Mouse (Mus musculus) C2C12 (cell line): ENCODE data around the gene Cnksr3. TPM values are rescaled to one million over a fixed set of nuclear protein-coding genes. Genes with fewer than 3 reads are reported as not detected.

ENCODE experiments used
- H3K27me3 ChIP-seq: one replicate; pipeline ENCODE4 v1.6.1; 2011; ENCODE audit not compliant: control insufficient read depth, insufficient read depth, insufficient read length
- H3K36me3 ChIP-seq: one replicate; pipeline ENCODE4 v1.6.1; 2011; ENCODE audit not compliant: control insufficient read depth, insufficient read depth
- H3K4me3 ChIP-seq: one replicate; pipeline ENCODE4 v1.5.1; 2011; ENCODE audit warnings: mild to moderate bottlenecking, control low read depth; ENCODE audit not compliant: poor library complexity, insufficient read depth, severe bottlenecking
- H3K79me2 ChIP-seq: one replicate; pipeline ENCODE4 v1.6.1; 2011; ENCODE audit not compliant: control insufficient read depth, insufficient read depth
- H3K79me3 ChIP-seq: one replicate; pipeline ENCODE4 v1.6.1; 2011; ENCODE audit warnings: low read depth, control low read depth
- H3ac ChIP-seq: one replicate; pipeline ENCODE3; 2011; ENCODE audit warnings: low read depth; ENCODE audit not compliant: control insufficient read depth, insufficient read length
- CEBPB ChIP-seq: IDR thresholded peaks from one replicate; pipeline ENCODE4 v1.6.1; 2011; ENCODE audit warnings: low read depth, mild to moderate bottlenecking, control low read depth, moderate library complexity
- CTCF ChIP-seq: IDR thresholded peaks from one replicate; pipeline ENCODE4 v1.5.1; 2011; ENCODE audit not compliant: control insufficient read depth, insufficient read depth, insufficient read length
- FOSL1 ChIP-seq: IDR thresholded peaks from one replicate; pipeline ENCODE4 v1.8.0; 2011; ENCODE audit warnings: mild to moderate bottlenecking, low read length; ENCODE audit not compliant: poor library complexity, insufficient read depth, severe bottlenecking
- MAX ChIP-seq: IDR thresholded peaks from one replicate; pipeline ENCODE4 v1.6.1; 2011; ENCODE audit warnings: mild to moderate bottlenecking, control low read depth
- MYOD1 ChIP-seq: IDR thresholded peaks from one replicate; pipeline ENCODE4 v1.6.1; 2011; ENCODE audit warnings: low read depth; ENCODE audit not compliant: control insufficient read depth, insufficient read length
- MYOG ChIP-seq: IDR thresholded peaks from one replicate; pipeline ENCODE4 v1.6.1; 2011; ENCODE audit not compliant: control insufficient read depth, insufficient read length; ENCODE audit errors: extremely low read depth
- USF1 ChIP-seq: IDR thresholded peaks from one replicate; pipeline ENCODE4 v1.6.1; 2011; ENCODE audit warnings: low read depth, mild to moderate bottlenecking, control low read depth, moderate library complexity
- polyA plus RNA-seq: library from polyadenylated mRNA; unstranded; fragments of >200 nt; fragmentation: generic; extraction: Trizol; gene quantifications from one replicate; pipeline ENCODE4 v1.2.1, GENCODE M21; 2012; ENCODE audit warnings: missing spikeins

The Cnksr3 gene
- polyA plus RNA-seq, 1 experiment: 15.1 TPM

DNA sequence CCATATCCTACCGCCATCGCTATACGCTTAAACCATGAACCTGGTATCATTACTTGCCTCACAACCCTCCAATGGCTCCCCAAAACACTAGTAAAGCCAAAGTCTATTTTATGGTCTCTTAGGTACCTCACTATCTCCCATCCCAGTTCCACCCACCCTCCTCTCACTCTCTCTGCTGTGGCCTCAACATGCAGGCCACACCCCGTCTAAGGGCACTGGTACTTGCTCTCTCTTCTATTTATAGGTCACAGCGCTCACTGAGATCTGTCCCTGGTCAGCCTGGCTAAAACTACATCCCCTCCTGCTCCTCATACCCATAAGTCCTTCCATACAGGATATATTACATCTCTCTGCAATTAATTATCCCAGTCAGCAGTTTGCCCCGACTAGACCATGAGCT is 16.1 kb downstream of the Cnksr3 start:
- Histone ChIP-seq H3K36me3 (no peaks in the 10 kb centered on the region), H3K79me3 (peaks cover 52% of the 10 kb centered on the region), H3ac (no peak overlapping the region), H3K79me2 (peaks cover 95% of the 10 kb centered on the region), H3K27me3 (no peaks in the 10 kb centered on the region), H3K4me3 (no peak overlapping the region)
- no peak for TF ChIP-seq CEBPB
- TF ChIP-seq MYOD1: no peak
- no peak for TF ChIP-seq MYOG

DNA sequence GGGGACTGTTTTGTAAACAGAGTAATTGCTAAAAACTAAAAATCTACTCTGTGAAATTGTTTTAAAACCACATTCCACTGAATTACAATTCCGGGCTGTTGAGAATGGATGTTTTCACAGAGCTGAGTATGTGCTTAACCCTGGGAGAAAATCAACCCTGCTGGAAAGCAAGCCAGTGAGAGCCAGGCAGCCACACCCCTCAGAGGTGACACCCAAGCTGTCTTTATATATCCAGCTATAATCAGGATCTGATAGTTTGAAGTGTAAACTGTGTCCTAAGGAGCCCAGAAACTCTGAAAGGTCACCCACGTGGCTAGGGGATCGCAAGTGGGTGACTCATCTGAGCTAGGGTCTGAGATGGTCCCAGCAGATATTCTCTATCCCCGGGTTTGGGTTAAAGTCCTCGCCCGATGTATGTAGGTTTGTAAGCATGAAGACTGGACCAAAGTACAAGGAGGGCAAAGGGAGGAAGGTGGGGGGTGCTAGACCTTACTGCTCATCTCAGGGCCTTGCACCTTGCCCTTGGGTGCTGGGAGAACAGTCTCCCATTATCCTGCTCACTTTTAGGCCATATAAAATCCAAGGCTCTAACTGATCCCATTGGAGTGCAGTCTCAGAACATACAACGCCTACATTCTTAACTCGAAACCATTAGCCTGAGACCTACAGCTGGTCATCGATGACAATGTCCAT is 20.2 kb downstream of the Cnksr3 start:
- Histone ChIP-seq H3K79me2 (peaks cover 97% of the 10 kb centered on the region), H3K79me3 (peaks cover 49% of the 10 kb centered on the region)
- TF ChIP-seq MAX: no peak
- no peak for TF ChIP-seq MYOD1
- TF ChIP-seq CTCF: no peak
- no peak for TF ChIP-seq CEBPB
- TF ChIP-seq MYOG: no peak
- no peak for TF ChIP-seq FOSL1
- no peak for TF ChIP-seq USF1

DNA sequence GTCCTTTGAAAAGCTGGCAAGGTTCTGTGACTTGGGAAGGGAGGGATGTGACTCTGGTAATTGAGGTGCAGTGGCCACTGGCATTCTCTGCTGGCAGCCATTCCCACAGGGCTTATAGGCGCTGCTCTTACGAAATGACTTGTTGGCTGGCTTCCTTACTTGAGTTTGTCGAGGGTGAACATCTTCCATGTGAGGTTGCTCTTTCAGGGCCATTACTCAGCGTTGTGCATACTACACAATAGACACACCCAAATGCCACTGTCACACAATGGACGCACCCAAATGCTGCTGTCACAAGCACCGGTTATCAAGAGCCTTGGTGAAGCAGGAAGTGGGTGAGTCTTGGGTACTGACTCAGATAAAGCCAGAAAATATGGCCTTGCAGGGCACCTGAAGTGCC is 22.8 kb downstream of the Cnksr3 start:
- Histone ChIP-seq H3K4me3 (no peak overlapping the region), H3ac (no peak overlapping the region), H3K27me3 (no peaks in the 10 kb centered on the region), H3K36me3 (no peaks in the 10 kb centered on the region), H3K79me2 (peaks cover 97% of the 10 kb centered on the region), H3K79me3 (peaks cover 53% of the 10 kb centered on the region)
- TF ChIP-seq MYOD1 (no peak), CEBPB (peak; percentile 87)

More for the DNA sequence above, 20.2 kb downstream of the Cnksr3 start:
- Histone ChIP-seq H3K27me3 (no peaks in the 10 kb centered on the region), H3ac (no peak overlapping the region), H3K36me3 (no peaks in the 10 kb centered on the region), H3K4me3 (no peak overlapping the region)

DNA sequence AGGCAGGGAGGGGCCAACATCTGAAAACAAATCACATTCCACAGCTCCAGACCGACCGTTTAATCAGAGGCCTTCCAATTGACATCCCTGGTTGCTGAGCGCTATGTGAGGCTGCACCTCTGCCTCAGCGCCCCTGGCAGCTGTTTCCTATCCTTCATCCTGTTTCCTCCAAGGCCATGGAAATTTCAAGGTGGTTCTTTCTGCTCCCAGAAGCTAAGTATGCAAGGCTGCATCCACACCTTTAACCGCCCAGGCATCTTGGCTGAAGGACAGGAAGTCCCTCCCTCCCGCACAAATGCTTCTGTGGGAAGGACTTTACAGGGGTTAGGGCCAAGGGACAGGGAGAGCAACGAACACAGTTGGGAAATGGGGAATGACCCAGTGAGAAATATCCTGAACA is 24.2 kb downstream of the Cnksr3 start:
- H3ac ChIP-seq: no peak overlapping the region
- H3K36me3 ChIP-seq: no peaks in the 10 kb centered on the region
- peaks cover 52% of the 10 kb centered on the region for H3K79me3 ChIP-seq
- no peak overlapping the region for H3K4me3 ChIP-seq
- H3K79me2 ChIP-seq: peaks cover 95% of the 10 kb centered on the region
- H3K27me3 ChIP-seq: no peaks in the 10 kb centered on the region
- TF ChIP-seq MYOD1 (no peak), CTCF (no peak), CEBPB (no peak), USF1 (no peak), MAX (no peak), FOSL1 (no peak), MYOG (no peak)

DNA sequence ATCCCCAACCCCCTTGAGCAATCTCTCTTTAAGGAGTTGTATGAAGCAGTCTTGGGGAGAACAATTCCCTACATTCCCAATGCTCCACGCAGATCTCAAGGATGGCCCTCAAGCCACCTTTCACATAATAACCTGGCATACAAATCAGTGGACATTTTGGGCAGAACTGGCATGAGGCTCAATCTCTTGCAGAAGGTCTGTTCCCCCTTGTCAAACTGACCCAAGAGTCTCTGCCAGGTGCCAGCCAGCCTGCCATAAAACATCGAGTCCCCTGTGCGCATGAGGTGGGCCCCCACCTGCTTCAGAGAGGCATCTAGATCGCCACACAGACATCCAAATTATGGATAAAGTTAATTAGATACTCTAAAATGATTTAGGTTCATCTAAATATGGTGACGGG is 25.0 kb downstream of the Cnksr3 start:
- peaks cover 95% of the 10 kb centered on the region for H3K79me2 ChIP-seq
- H3K27me3 ChIP-seq: no peaks in the 10 kb centered on the region
- H3K4me3 ChIP-seq: no peak overlapping the region
- H3ac ChIP-seq: no peak overlapping the region
- H3K79me3 ChIP-seq: peaks cover 55% of the 10 kb centered on the region
- TF ChIP-seq CTCF (no peak), MYOD1 (no peak), MYOG (no peak), USF1 (no peak), FOSL1 (no peak), CEBPB (no peak), MAX (no peak)
- H3K36me3 ChIP-seq: no peaks in the 10 kb centered on the region

DNA sequence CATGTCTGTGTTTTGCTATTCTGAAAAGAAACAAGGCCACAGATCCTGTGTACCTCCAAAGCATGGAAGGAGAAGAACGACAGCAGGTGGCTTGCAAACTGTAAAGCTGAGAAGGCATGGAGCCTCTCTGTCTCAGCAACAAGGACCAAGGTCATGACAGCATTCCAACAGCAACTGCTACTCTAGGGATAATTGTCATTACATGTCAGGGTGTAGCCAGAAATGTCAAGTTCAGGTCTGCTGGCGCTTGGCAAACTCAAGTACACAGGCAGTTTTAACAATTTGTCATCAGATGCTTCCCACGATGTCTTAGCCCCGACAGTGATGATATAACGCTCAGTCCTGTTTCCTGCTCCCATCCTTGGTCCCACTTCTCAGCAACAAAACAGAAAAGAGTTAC is 26.0 kb downstream of the Cnksr3 start:
- no peaks in the 10 kb centered on the region for H3K36me3 ChIP-seq
- TF ChIP-seq MYOG (no peak), FOSL1 (no peak), MAX (no peak), CTCF (no peak)
- no peak overlapping the region for H3ac ChIP-seq
- H3K79me2 ChIP-seq: peaks cover 95% of the 10 kb centered on the region
- no peaks in the 10 kb centered on the region for H3K27me3 ChIP-seq
- no peak overlapping the region for H3K4me3 ChIP-seq
- peaks cover 60% of the 10 kb centered on the region for H3K79me3 ChIP-seq
